Mouse (Mus musculus) spleen, adult 2 months (tissue): ENCODE measurements around the gene Ripply1.

Experiments
- CTCF ChIP-seq: fragments of 200-500 bp; IDR thresholded peaks from 2 replicates; pipeline ENCODE4 v1.5.1; 2011; ENCODE audit warnings: mild to moderate bottlenecking, inconsistent platforms; ENCODE audit not compliant: insufficient read depth, insufficient read length, insufficient replicate concordance; ENCODE audit errors: extremely low read depth
- POLR2A ChIP-seq: fragments of 200-500 bp; IDR thresholded peaks from 2 replicates; pipeline ENCODE4 v1.6.1; 2011; ENCODE audit warnings: low read depth, low read length, inconsistent platforms

DNA sequence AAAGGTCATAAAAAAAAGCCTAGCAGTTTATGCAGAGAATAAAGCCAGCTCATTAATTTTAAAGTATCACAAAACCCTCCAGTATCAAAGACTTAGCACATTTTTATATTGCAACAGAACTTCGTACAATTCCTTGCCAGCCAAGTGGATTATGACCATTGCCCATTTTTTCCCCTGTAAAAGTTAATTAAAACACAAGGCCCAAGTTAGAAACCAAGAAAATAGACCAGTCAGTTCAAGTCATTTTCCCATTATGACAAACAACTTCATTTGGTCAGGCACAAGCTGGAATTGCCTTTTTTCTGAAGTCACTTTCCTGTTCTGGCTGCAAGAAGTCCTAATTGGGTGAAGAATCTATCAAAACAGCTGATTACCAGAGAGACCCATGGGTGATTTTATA is 43.2 kb upstream of the Ripply1 start:
- TF ChIP-seq CTCF (no peak), POLR2A (no peak)
